Mouse (Mus musculus): ENCODE results near the gene Noc2l.

The Noc2l gene

GRCm38 (mm10) chr4:156216196-156216595 lies 19.6 kb upstream of the Noc2l start:
- no peak for DNase-seq (ENCODE audit: low spot score)

- no peak for DNase-seq (ENCODE audit: low spot score)
Observed at GRCm38 (mm10) chr4:156217022-156217669, 18.7 kb upstream of the Noc2l start.

- no peak for DNase-seq (ENCODE audit: low spot score)
Observed at GRCm38 (mm10) chr4:156217838-156218237, 18.0 kb upstream of the Noc2l start.

GRCm38 (mm10) chr4:156219936-156220335 lies 15.9 kb upstream of the Noc2l start:
- DNase-seq (ENCODE audit: low spot score): no peak

- no peak for DNase-seq (ENCODE audit: low spot score)
Observed at GRCm38 (mm10) chr4:156224276-156224675, 11.5 kb upstream of the Noc2l start.

GRCm38 (mm10) chr4:156227752-156228392 lies 7.9 kb upstream of the Noc2l start:
- peak; percentile 54 for DNase-seq (ENCODE audit: low spot score)

- DNase-seq (ENCODE audit: low spot score): peak; percentile 25
Observed at GRCm38 (mm10) chr4:156228393-156229024, 7.3 kb upstream of the Noc2l start.

GRCm38 (mm10) chr4:156234021-156234501 lies 1.7 kb upstream of the Noc2l start:
- no peak for DNase-seq (ENCODE audit: low spot score)

GRCm38 (mm10) chr4:156234701-156235213 lies 1.1 kb upstream of the Noc2l start, which contains the start of gene Plekhn1:
Gene Plekhn1, minus strand, starts transcription at chr4:156234857.
- DNase-seq (ENCODE audit: low spot score): peak; percentile 71

GRCm38 (mm10) chr4:156235360-156235770 lies 445 bp upstream of the Noc2l start:
- no peak for DNase-seq (ENCODE audit: low spot score)

GRCm38 (mm10) chr4:156236651-156237447 lies 1.0 kb downstream of the Noc2l start:
- no peak for DNase-seq (ENCODE audit: low spot score)

- DNase-seq (ENCODE audit: low spot score): no peak
Observed at GRCm38 (mm10) chr4:156249567-156249966, 13.8 kb downstream of the Noc2l start.

- no peak for DNase-seq (ENCODE audit: low spot score)
Observed at GRCm38 (mm10) chr4:156251081-156251480, 15.3 kb downstream of the Noc2l start.

GRCm38 (mm10) chr4:156252140-156252539 lies 16.3 kb downstream of the Noc2l start:
- DNase-seq (ENCODE audit: low spot score): no peak

- DNase-seq (ENCODE audit: low spot score): no peak
Observed at GRCm38 (mm10) chr4:156252619-156253018, 16.8 kb downstream of the Noc2l start.

GRCm38 (mm10) chr4:156253043-156253442 lies 17.2 kb downstream of the Noc2l start:
- no peak for DNase-seq (ENCODE audit: low spot score)

- no peak for DNase-seq (ENCODE audit: low spot score)
Observed at GRCm38 (mm10) chr4:156254361-156255077, 18.7 kb downstream of the Noc2l start.

- DNase-seq (ENCODE audit: low spot score): no peak
Observed at GRCm38 (mm10) chr4:156255078-156255839, 19.4 kb downstream of the Noc2l start, which contains the start of gene Samd11. Gene Samd11, minus strand, starts transcription at chr4:156255657.
